Mouse (Mus musculus) inflammation-experienced regulatory T-cells, adult 6 months (primary cell): ENCODE measurements at regions not wholly inside any gene's neighbourhood (a gene's known extent, or its start where the extent isn't known, plus 50 kb on each side); places are given as distances from the start of the nearest gene placed in this dataset.

Experiments
- ATAC-seq: one replicate; pipeline ENCODE4 v1.8.0; 2017

- ATAC-seq: peak; percentile 85
Measured at GRCm38 (mm10) chr3:62159031-62159430, 179.1 kb upstream of the Arhgef26 start.

- no peak for ATAC-seq
Measured at GRCm38 (mm10) chr3:62170647-62171046, 167.5 kb upstream of the Arhgef26 start.

- ATAC-seq: no peak
Measured at GRCm38 (mm10) chr3:62187807-62188509, 150.2 kb upstream of the Arhgef26 start.

- ATAC-seq: no peak
Measured at GRCm38 (mm10) chr3:62192466-62192865, 145.7 kb upstream of the Arhgef26 start.

GRCm38 (mm10) chr3:62194421-62194820 is 143.7 kb upstream of the Arhgef26 start:
- ATAC-seq: no peak

GRCm38 (mm10) chr3:62196679-62197078 is 141.5 kb upstream of the Arhgef26 start:
- ATAC-seq: no peak

GRCm38 (mm10) chr3:62215806-62216205 is 122.3 kb upstream of the Arhgef26 start:
- ATAC-seq: no peak

GRCm38 (mm10) chr3:62217335-62217734 is 120.8 kb upstream of the Arhgef26 start:
- ATAC-seq: no peak

- no peak for ATAC-seq
Measured at GRCm38 (mm10) chr3:62227697-62228096, 110.4 kb upstream of the Arhgef26 start.

- no peak for ATAC-seq
Measured at GRCm38 (mm10) chr3:62228156-62228555, 110.0 kb upstream of the Arhgef26 start.

GRCm38 (mm10) chr3:62241031-62241430 is 97.1 kb upstream of the Arhgef26 start:
- ATAC-seq: no peak

GRCm38 (mm10) chr3:62271703-62272102 is 66.4 kb upstream of the Arhgef26 start:
- ATAC-seq: no peak

GRCm38 (mm10) chr3:62278279-62278678 is 59.9 kb upstream of the Arhgef26 start:
- no peak for ATAC-seq

GRCm38 (mm10) chr3:62280960-62281359 is 57.2 kb upstream of the Arhgef26 start:
- ATAC-seq: no peak
